Mouse (Mus musculus) stomach, postnatal 0 days (tissue): ENCODE measurements at regions not wholly inside any gene's neighbourhood (a gene's known extent, or its start where the extent isn't known, plus 50 kb on each side); places are given as distances from the start of the nearest gene placed in this dataset.

Experiments used
- ATAC-seq: fragments of 200-750 bp; cut with Nextera tagmentation; 2 replicates; pipeline ENCODE4 v1.8.0; 2017; ENCODE audit not compliant: low FRiP score, low TSS enrichment
- DNase-seq: peaks from one replicate; pipeline ENCODE4 v3.0.0-alpha.2; 2016; ENCODE audit warnings: low spot score
- H3K27ac ChIP-seq: fragments of 300-500 bp; sonication (generic); replicated peaks from 2 replicates; pipeline ENCODE4 v1.5.1; 2014; ENCODE audit warnings: mild to moderate bottlenecking, control low read depth
- H3K27me3 ChIP-seq: fragments of 300-500 bp; sonication (generic); 2 replicates; pipeline ENCODE4 v1.6.1; 2014; ENCODE audit warnings: low read length; ENCODE audit not compliant: control insufficient read depth, insufficient read depth
- H3K36me3 ChIP-seq: fragments of 300-500 bp; sonication (generic); 2 replicates; pipeline ENCODE4 v1.6.1; 2014; ENCODE audit warnings: low read length, mixed read lengths; ENCODE audit not compliant: control insufficient read depth, insufficient read depth
- H3K4me1 ChIP-seq: fragments of 300-500 bp; sonication (generic); replicated peaks from 2 replicates; pipeline ENCODE4 v1.6.1; 2014; ENCODE audit warnings: antibody characterized with exemption; ENCODE audit not compliant: control insufficient read depth, insufficient read depth
- H3K4me2 ChIP-seq: fragments of 300-500 bp; sonication (generic); replicated peaks from 2 replicates; pipeline ENCODE4 v1.6.1; 2014; ENCODE audit warnings: low read depth, mild to moderate bottlenecking, control low read depth, moderate library complexity
- H3K4me3 ChIP-seq: fragments of 300-500 bp; sonication (generic); 2 replicates; pipeline ENCODE4 v1.5.1; 2014; ENCODE audit warnings: low read depth, low read length, control low read depth
- H3K9ac ChIP-seq: fragments of 300-500 bp; sonication (generic); 2 replicates; pipeline ENCODE4 v1.6.1; 2014; ENCODE audit warnings: mild to moderate bottlenecking, low read length, control low read depth, mixed read lengths
- H3K9me3 ChIP-seq: fragments of 300-500 bp; sonication (generic); 2 replicates; pipeline ENCODE4 v1.6.1; 2016; ENCODE audit warnings: low read length; ENCODE audit not compliant: control insufficient read depth
- CTCF ChIP-seq: IDR thresholded peaks from 2 replicates; pipeline ENCODE4 v1.5.1; 2016; ENCODE audit warnings: antibody characterized with exemption, low read depth, mild to moderate bottlenecking, moderate library complexity
- EP300 ChIP-seq: optimal IDR thresholded peaks from 2 replicates; pipeline ENCODE3; 2016; ENCODE audit warnings: antibody characterized with exemption
- WGBS: fragments of 180-500 bp; shearing (Covaris S2); extraction: QIAGEN DNeasy Blood & Tissue Kit; methylation state at CpG from one replicate; pipeline ENCODE4 v1.1.7; 2014; 5-methylcytosine and 5-hydroxymethylcytosine counted together

DNA sequence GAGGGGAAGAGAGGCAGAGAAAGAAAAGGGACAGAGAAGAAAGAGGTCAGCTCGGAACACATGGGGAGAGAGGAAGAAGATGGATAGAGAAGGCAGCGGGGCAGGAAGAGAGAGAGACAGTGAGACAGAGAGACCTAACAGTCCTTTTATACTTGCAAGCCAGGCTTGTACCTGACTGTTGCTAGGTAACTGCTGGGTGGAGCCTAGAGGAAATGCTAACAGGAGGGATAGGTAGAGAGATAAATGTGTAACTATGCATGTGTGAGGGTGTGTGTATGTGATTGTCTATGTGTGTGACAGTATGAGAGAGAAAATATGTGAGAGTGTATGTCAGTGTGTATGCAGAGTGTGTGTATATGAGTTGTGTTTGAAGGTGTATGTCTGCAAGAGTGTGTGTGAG lies 161.8 kb downstream of the Actr3 start:
- TF ChIP-seq CTCF (no peak), EP300 (no peak)
- H3K4me3 ChIP-seq, result no peak overlapping the region
- no peaks in the 10 kb centered on the region for H3K36me3 ChIP-seq
- no peak overlapping the region for H3K9ac ChIP-seq
- ATAC-seq, result no peak
- H3K27me3 ChIP-seq, result no peaks in the 10 kb centered on the region
- WGBS, result 63% methylated on average over 2 of the region's 2 CpGs
- DNase-seq, result no peak
- no peaks in the 10 kb centered on the region for H3K4me1 ChIP-seq
- no peaks in the 10 kb centered on the region for H3K9me3 ChIP-seq
- H3K4me2 ChIP-seq, result no peak overlapping the region
- no peak overlapping the region for H3K27ac ChIP-seq

- no peak overlapping the region for H3K4me2 ChIP-seq
- H3K27ac ChIP-seq, result no peak overlapping the region
- no peak overlapping the region for H3K9ac ChIP-seq
- 72% methylated on average over 6 of the region's 6 CpGs for WGBS
- H3K36me3 ChIP-seq, result no peaks in the 10 kb centered on the region
- no peaks in the 10 kb centered on the region for H3K4me1 ChIP-seq
- DNase-seq (no peak), ATAC-seq (no peak)
- TF ChIP-seq CTCF (no peak), EP300 (no peak)
- H3K9me3 ChIP-seq, result no peaks in the 10 kb centered on the region
- no peak overlapping the region for H3K4me3 ChIP-seq
- H3K27me3 ChIP-seq, result no peaks in the 10 kb centered on the region
Observed at GRCm38 (mm10) chr1:125263684-125264083, 171.8 kb downstream of the Actr3 start.

- Histone ChIP-seq H3K4me2 (no peak overlapping the region), H3K36me3 (no peaks in the 10 kb centered on the region), H3K9ac (no peak overlapping the region), H3K27ac (no peak overlapping the region), H3K4me3 (no peak overlapping the region), H3K27me3 (no peaks in the 10 kb centered on the region), H3K4me1 (no peaks in the 10 kb centered on the region), H3K9me3 (no peaks in the 10 kb centered on the region)
- TF ChIP-seq EP300 (no peak), CTCF (no peak)
- WGBS, result 78% methylated on average over 6 of the region's 6 CpGs
- DNase-seq (no peak), ATAC-seq (no peak)
Observed at GRCm38 (mm10) chr1:125263068-125263467, 172.5 kb downstream of the Actr3 start.

DNA sequence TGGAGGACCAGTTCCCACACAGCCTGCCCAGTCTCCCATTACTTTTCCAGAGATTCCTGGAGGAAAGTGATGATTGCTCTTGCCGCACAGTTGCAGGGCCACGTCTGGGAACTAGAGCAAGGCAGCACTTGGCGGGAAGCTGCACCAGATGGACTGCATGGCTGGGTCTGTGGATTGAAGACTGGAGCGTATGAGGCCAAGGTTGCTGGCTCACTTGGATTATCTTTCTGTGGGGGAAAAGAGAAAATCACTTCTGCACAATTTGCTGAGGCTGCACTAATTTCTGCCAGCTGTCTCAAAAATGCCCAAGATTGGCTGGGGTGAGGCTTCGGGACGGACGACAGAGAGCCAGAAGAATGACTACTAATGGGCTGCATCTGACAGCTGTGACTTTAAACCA lies 193.2 kb downstream of the Actr3 start:
- no peak overlapping the region for H3K4me2 ChIP-seq
- H3K9ac ChIP-seq, result no peak overlapping the region
- H3K9me3 ChIP-seq, result no peaks in the 10 kb centered on the region
- H3K36me3 ChIP-seq, result no peaks in the 10 kb centered on the region
- H3K27ac ChIP-seq, result no peak overlapping the region
- H3K4me1 ChIP-seq, result no peaks in the 10 kb centered on the region
- ATAC-seq, result no peak
- no peaks in the 10 kb centered on the region for H3K27me3 ChIP-seq
- no peak for DNase-seq
- WGBS, result 85% methylated on average over 7 of the region's 7 CpGs
- H3K4me3 ChIP-seq, result no peak overlapping the region
- TF ChIP-seq CTCF, result no peak

- 89% methylated on average over 1 of the region's 1 CpGs for WGBS
- TF ChIP-seq CTCF (no peak), EP300 (no peak)
- Histone ChIP-seq H3K27me3 (no peaks in the 10 kb centered on the region), H3K4me3 (no peak overlapping the region), H3K9me3 (no peaks in the 10 kb centered on the region), H3K9ac (no peak overlapping the region), H3K27ac (no peak overlapping the region), H3K4me2 (no peak overlapping the region), H3K36me3 (no peaks in the 10 kb centered on the region), H3K4me1 (no peaks in the 10 kb centered on the region)
- no peak for DNase-seq
- no peak for ATAC-seq
Observed at GRCm38 (mm10) chr1:125241717-125242116, 193.8 kb downstream of the Actr3 start.

GRCm38 (mm10) chr1:125237595-125237988 lies 197.9 kb downstream of the Actr3 start:
- Histone ChIP-seq H3K27me3 (no peaks in the 10 kb centered on the region), H3K4me1 (no peaks in the 10 kb centered on the region), H3K4me2 (no peak overlapping the region), H3K9ac (no peak overlapping the region), H3K36me3 (no peaks in the 10 kb centered on the region), H3K9me3 (no peaks in the 10 kb centered on the region), H3K27ac (no peak overlapping the region), H3K4me3 (no peak overlapping the region)
- no peak for TF ChIP-seq EP300
- TF ChIP-seq CTCF, result no peak
- WGBS, result 79% methylated on average over 3 of the region's 3 CpGs
- DNase-seq (no peak), ATAC-seq (no peak)
